Mouse (Mus musculus) heart, postnatal 0 days (tissue): ENCODE results near the gene Mrpl52.

ENCODE experiments used
- CTCF ChIP-seq: IDR thresholded peaks from 2 replicates; pipeline ENCODE4 v1.5.1; 2016; ENCODE audit warnings: antibody characterized with exemption, control low read depth, low read depth
- EP300 ChIP-seq: IDR thresholded peaks from 2 replicates; pipeline ENCODE4 v1.6.1; 2016; ENCODE audit warnings: antibody characterized with exemption, low read depth

- no peak for TF ChIP-seq CTCF
- no peak for TF ChIP-seq EP300
Observed at GRCm38 (mm10) chr14:54439155-54439554, 12.4 kb downstream of the Mrpl52 start.
